Mouse (Mus musculus): ENCODE measurements around the gene Cacnb1.

Cacnb1 gene

GRCm38 (mm10) chr11:98022555-98023371, at the start of gene Cacnb1:
Gene Cacnb1 (minus strand): TSS chr11:98023034.
- DNase-seq (ENCODE audit: low read depth, low spot score) = peak; percentile 78

- DNase-seq (ENCODE audit: low read depth, low spot score) = no peak
These were observed 44.4 kb upstream of the Cacnb1 start for GRCm38 (mm10) chr11:98067255-98067654.

- no peak for DNase-seq (ENCODE audit: low read depth, low spot score)
These were observed 43.4 kb upstream of the Cacnb1 start for GRCm38 (mm10) chr11:98066201-98066600.

- no peak for DNase-seq (ENCODE audit: low read depth, low spot score)
These were observed 39.2 kb upstream of the Cacnb1 start for GRCm38 (mm10) chr11:98061904-98062562.

DNA sequence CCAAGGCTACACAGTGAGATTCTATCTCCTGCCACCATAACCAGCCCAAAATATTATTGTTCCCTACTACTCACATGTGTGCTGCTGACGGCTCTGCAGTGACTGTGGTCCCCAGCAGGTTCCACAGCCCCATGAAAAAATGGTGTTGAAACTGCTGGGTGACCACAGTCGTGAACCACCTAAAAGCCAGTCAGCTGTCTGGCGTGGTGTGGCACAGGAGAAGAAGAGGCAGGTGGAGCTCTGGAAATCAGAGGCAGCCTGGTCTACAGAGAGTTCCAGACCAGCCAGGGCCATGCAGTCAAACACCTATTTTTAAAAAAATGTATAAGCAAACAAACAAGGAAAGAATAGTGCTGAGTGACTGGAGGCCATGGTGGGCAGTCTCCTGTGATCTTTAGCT, 38.6 kb upstream of the Cacnb1 start:
- DNase-seq (ENCODE audit: low read depth, low spot score) = no peak

DNA sequence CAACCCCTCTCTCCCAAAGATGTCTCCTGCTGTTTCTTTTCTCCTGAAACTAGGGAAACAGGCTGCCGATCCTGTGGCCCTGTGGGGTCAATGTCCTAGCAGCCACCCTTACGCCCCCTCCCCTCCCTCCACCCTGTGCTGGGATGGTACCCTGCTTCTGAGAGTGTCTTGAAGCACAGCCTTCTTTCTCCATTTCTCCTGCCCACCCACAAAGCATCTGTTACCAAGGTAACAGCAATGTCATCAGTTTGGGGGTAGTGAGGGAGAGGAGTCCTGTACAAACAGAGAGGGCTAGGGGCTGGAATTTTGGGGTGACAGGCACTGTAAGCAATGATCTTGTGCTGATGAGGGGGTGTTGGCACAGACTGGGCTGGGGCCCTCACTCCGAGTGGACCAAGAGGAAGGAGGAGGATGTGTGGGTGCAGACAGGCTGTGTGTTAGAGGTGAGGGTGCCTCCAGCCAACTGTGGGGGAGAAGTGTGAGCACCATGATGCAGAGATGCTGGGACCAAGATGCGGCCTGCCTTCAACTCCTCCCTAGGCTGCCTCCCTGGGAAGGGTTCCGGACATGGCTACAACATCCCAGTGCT, 37.4 kb upstream of the Cacnb1 start:
- no peak for DNase-seq (ENCODE audit: low read depth, low spot score)

DNA sequence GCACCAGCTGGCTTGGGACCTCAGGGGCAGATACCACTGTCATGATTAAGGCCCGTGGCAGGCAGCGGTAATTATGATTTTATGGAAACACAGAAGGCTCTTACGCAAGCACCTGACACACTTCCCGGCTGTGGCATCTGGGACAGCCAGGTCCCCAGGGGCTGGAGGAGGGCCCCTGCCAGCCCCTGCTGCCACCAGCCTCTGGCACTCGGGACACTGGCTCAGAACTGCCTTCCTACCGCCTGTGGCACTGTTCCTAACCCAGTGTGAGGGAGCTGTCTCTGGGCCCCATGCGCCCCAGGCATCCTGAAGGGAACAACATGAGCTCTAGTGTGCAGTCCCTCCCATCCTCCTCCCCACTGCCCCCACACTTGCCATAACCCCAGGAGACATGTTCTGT, 36.8 kb upstream of the Cacnb1 start:
- no peak for DNase-seq (ENCODE audit: low read depth, low spot score)

GRCm38 (mm10) chr11:98057998-98058397, 35.2 kb upstream of the Cacnb1 start:
- DNase-seq (ENCODE audit: low read depth, low spot score) = peak; percentile 64

- no peak for DNase-seq (ENCODE audit: low read depth, low spot score)
These were observed 34.6 kb upstream of the Cacnb1 start for GRCm38 (mm10) chr11:98057466-98057865.

GRCm38 (mm10) chr11:98052989-98053834, 30.4 kb upstream of the Cacnb1 start, which contains the start of gene Stac2:
Gene Stac2 (minus strand): TSS chr11:98053462.
- no peak for DNase-seq (ENCODE audit: low read depth, low spot score)

GRCm38 (mm10) chr11:98052129-98052988, 29.5 kb upstream of the Cacnb1 start:
- no peak for DNase-seq (ENCODE audit: low read depth, low spot score)

DNA sequence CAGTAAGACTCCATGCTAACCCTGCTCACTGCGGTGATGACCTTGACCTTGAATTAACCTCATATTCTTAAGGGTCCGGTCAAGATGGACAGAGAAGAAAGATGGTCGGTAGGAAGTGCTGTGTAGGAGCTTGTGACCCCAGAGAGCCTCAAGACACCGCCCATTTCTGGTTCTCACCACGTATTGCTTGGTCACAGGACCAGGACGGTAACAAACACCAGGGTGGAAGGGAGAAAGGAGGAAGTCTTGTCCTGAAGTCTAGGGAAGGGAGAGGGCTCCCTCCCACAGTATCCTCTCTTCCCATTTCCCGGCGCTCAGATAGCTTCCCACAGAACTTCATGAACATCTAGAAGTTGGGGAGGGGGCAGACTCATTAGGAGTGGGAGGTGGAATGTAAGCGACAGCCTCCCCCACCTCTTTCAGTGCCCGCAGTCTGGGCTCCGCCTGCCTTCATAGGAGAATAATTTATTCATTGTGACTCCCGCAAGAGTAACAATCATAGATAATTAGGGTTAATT, 28.8 kb upstream of the Cacnb1 start:
- no peak for DNase-seq (ENCODE audit: low read depth, low spot score)

GRCm38 (mm10) chr11:98050940-98051339, 28.1 kb upstream of the Cacnb1 start:
- no peak for DNase-seq (ENCODE audit: low read depth, low spot score)

GRCm38 (mm10) chr11:98050520-98050815, 27.6 kb upstream of the Cacnb1 start:
- no peak for DNase-seq (ENCODE audit: low read depth, low spot score)

- peak; percentile 65 for DNase-seq (ENCODE audit: low read depth, low spot score)
These were observed 27.1 kb upstream of the Cacnb1 start for GRCm38 (mm10) chr11:98049672-98050519.

DNA sequence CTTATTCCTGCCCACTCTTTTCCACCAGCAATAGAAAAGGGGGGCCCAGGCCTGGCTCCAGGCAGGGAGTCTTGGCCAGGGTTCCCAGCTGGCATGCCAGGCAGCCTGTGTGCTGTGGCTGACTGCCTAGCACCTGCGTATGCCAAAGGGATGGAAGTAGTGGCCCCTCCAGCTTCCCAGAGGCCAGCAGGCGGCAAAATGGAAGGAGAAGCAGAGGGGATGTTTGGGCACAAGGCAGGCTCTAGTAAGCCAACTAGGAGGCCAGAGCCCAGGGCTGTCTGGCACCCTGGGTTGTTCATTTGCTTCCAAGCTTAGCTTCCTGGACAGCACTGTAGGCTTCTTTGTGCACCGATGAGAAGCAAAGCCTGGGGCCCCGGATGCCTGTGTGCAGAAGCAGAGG, 24.9 kb upstream of the Cacnb1 start:
- DNase-seq (ENCODE audit: low read depth, low spot score) = no peak

DNA sequence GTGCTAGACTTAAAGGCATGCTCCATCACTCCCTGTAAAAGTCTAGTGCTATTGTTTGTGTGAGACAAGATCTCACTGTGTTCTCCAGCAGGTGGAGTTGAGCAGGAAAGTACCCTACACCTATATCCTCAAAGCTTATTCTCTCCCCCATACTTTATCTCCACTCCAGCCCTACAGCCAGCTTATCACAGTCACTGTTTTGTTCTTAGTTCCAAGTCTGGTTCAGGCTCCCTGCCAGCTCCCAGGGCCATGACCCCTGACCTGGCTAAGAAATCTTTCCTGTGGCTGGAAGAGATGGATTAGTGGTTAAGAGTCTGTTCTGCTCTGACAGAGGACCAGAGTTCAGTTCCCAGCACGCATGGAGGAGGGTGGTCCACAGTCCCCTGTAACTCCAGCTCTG, 23.6 kb upstream of the Cacnb1 start:
- DNase-seq (ENCODE audit: low read depth, low spot score) = no peak

GRCm38 (mm10) chr11:98045596-98045995, 22.8 kb upstream of the Cacnb1 start:
- peak; percentile 62 for DNase-seq (ENCODE audit: low read depth, low spot score)

DNA sequence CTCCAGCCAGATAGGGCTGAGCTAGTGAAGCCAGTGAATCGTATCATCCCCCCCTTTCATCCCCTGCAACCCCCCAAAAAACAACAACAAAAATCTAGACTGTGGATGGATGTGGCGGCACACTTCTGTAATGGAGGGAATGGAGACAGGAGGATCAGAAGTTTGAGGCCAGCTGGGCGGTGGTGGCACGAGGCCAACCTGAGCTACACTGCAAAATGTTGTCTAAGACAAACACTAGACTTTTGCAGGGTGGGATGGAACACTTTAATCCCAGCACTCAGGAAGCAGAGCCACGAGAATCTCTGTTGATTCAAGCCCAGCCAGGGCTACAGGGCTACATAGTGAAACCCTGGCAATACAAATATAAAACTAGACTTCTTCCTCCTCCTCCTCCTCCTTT, 21.2 kb upstream of the Cacnb1 start:
- DNase-seq (ENCODE audit: low read depth, low spot score) = no peak

DNA sequence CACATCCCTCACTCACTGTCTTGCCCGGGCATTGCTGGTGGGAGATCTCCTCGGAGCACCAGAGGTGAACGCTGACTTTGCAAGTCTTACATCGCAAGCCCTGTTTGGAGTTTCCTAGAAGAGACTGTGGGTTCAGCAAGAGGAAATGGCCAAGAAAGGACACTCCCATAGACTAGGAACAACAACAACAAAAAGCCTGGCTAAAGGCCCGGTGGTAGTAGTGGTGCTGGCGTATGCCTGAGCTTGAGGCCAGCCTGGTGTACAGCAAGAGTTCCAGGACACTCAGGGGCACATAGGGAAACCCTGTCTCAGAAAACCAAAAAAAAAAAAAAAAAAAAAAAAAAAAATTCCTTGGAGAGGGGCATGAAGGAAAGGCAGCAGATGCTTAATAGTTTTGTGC, 19.9 kb upstream of the Cacnb1 start:
- DNase-seq (ENCODE audit: low read depth, low spot score) = no peak

All from A20 (cell line).